Comparison of ENCODE assay signal across 10 mouse cellular contexts in the genomic region with DNA sequence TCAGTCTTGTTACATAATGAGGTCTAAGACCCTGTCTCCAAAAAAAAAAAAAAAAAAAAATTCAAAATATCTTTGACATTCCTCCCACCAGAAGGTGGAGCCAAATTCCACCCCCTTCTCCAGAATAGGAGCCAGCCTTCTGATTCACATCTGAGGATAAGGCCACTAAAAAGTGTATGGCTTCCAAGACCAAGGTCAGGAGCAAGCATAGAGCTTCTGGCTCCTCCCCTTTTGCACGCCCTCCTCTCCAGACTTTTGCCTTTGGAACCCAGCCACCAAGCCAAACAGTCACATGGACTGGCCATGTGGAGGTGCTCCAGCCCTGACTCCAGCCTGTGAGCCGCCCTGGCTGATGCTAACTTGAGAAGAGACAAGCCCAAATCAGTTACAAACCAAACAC. TPM values are rescaled to one million over a fixed set of nuclear protein-coding genes. Genes with fewer than 3 reads are reported as not detected.
DNase-seq lines count a peak whose midpoint lies in the region; ATAC-seq lines count a peak whose summit lies in the region.
"Had no signal": no experiment of that assay in that cellular context is flagged by ENCODE, and none has a peak within 500 bp of the region (broad histone marks: within the 10 kb centered on the region; RNA-seq: fewer than 3 reads in every experiment).

No protein-coding gene starts in this region.

- no peak for ATAC-seq in heart, embryonic 11.5 days (replicated peaks; ENCODE audit: insufficient number of reproducible peaks, low FRiP score, low TSS enrichment)
- peak; percentile 18; the same call in 1 of the 2 replicates for ATAC-seq in intestine, embryonic 14.5 days (replicated peaks; ENCODE audit: low FRiP score, low TSS enrichment, low read depth)
- ATAC-seq in forebrain, embryonic 12.5 days (ENCODE audit: low FRiP score), result no peak
- ATAC-seq in hindbrain, embryonic 13.5 days (ENCODE audit: low FRiP score), result no peak

- H3K27me3 ChIP-seq in heart, embryonic 11.5 days (ENCODE audit: control insufficient read depth, insufficient read depth, low read length), result no peaks in the 10 kb centered on the region
- no peaks in the 10 kb centered on the region for H3K27me3 ChIP-seq in intestine, embryonic 14.5 days (replicated peaks; ENCODE audit: control insufficient read depth, insufficient read depth, low read length)
- no peaks in the 10 kb centered on the region for H3K27me3 ChIP-seq in forebrain, embryonic 12.5 days
- H3K27me3 ChIP-seq in hindbrain, embryonic 13.5 days, result no peaks in the 10 kb centered on the region
- H3K27me3 ChIP-seq: lung, embryonic 15.5 days had no signal

- WGBS in heart, embryonic 11.5 days (ENCODE audit: insufficient replicate concordance), result 69% methylated on average over 2 of the region's 2 CpGs
- WGBS in intestine, embryonic 14.5 days, result 63% methylated on average over 2 of the region's 2 CpGs
- WGBS in forebrain, embryonic 12.5 days, result 84% methylated on average over 2 of the region's 2 CpGs
- 92% methylated on average over 2 of the region's 2 CpGs for WGBS in hindbrain, embryonic 13.5 days

- no peaks in the 10 kb centered on the region for H3K4me1 ChIP-seq in heart, embryonic 11.5 days (ENCODE audit: control insufficient read depth, insufficient read depth, low read length)
- H3K4me1 ChIP-seq in intestine, embryonic 14.5 days (replicated peaks; ENCODE audit: control insufficient read depth, insufficient read depth, low read length), result peaks cover 8% of the 10 kb centered on the region; the same call in 1 of the 2 replicates
- no peaks in the 10 kb centered on the region for H3K4me1 ChIP-seq in forebrain, embryonic 12.5 days
- no peaks in the 10 kb centered on the region for H3K4me1 ChIP-seq in hindbrain, embryonic 13.5 days (replicated peaks)

- no peak overlapping the region for H3K9ac ChIP-seq in heart, embryonic 11.5 days (ENCODE audit: low read depth, low read length)
- no peak overlapping the region for H3K9ac ChIP-seq in intestine, embryonic 14.5 days (ENCODE audit: low read length)
- H3K9ac ChIP-seq in forebrain, embryonic 12.5 days, result no peak overlapping the region
- H3K9ac ChIP-seq in hindbrain, embryonic 13.5 days, result no peak overlapping the region
- H3K9ac ChIP-seq: lung, embryonic 15.5 days had no signal

- H3K4me2 ChIP-seq in heart, embryonic 11.5 days, result no peak overlapping the region
- no peak overlapping the region for H3K4me2 ChIP-seq in intestine, embryonic 14.5 days (ENCODE audit: low read length)
- no peak overlapping the region for H3K4me2 ChIP-seq in forebrain, embryonic 12.5 days
- H3K4me2 ChIP-seq in hindbrain, embryonic 13.5 days, result no peak overlapping the region
- H3K4me2 ChIP-seq: lung, embryonic 15.5 days had no signal

- H3K36me3 ChIP-seq in heart, embryonic 11.5 days (ENCODE audit: control insufficient read depth, insufficient read depth, low read length), result no peaks in the 10 kb centered on the region
- 0 out of 2 replicates have a peak, but pooled peaks cover 6% of the 10 kb centered on the region for H3K36me3 ChIP-seq in intestine, embryonic 14.5 days (ENCODE audit: control insufficient read depth, insufficient read depth, low read length)
- peaks cover 9% of the 10 kb centered on the region for H3K36me3 ChIP-seq in forebrain, embryonic 12.5 days (replicated peaks)
- peaks cover 3% of the 10 kb centered on the region for H3K36me3 ChIP-seq in hindbrain, embryonic 13.5 days
- H3K36me3 ChIP-seq: G1E; lung, embryonic 15.5 days had no signal

- H3K9me3 ChIP-seq in heart, embryonic 11.5 days (replicated peaks; ENCODE audit: control insufficient read depth, low read length), result no peaks in the 10 kb centered on the region
- H3K9me3 ChIP-seq in intestine, embryonic 14.5 days (ENCODE audit: control insufficient read depth, low read length), result no peaks in the 10 kb centered on the region
- no peaks in the 10 kb centered on the region for H3K9me3 ChIP-seq in forebrain, embryonic 12.5 days
- no peaks in the 10 kb centered on the region for H3K9me3 ChIP-seq in hindbrain, embryonic 13.5 days
- H3K9me3 ChIP-seq: G1E; lung, embryonic 15.5 days had no signal

- DNase-seq in heart, adult 11 months, result peak; percentile 99
- DNase-seq in adipocyte (ENCODE audit: low spot score), result peak; percentile 88
- no peak for DNase-seq in intestine, embryonic 14.5 days (ENCODE audit: low spot score)
- peak; percentile 55 to 56 for DNase-seq in lung, postnatal 4 days
- no peak for DNase-seq in neural tube, embryonic 10.5 days (ENCODE audit: extremely low spot score, low spot score)

- H3K27ac ChIP-seq in heart, embryonic 11.5 days (ENCODE audit: low read depth, low read length), result no peak overlapping the region
- H3K27ac ChIP-seq in intestine, embryonic 14.5 days (ENCODE audit: low read depth), result no peak overlapping the region
- H3K27ac ChIP-seq in forebrain, embryonic 12.5 days, result no peak overlapping the region
- H3K27ac ChIP-seq in hindbrain, embryonic 13.5 days, result no peak overlapping the region
- H3K27ac ChIP-seq: lung, embryonic 15.5 days had no signal

- H3K4me3 ChIP-seq in heart, embryonic 11.5 days (ENCODE audit: low read depth, low read length), result no peak overlapping the region
- H3K4me3 ChIP-seq in intestine, embryonic 14.5 days (ENCODE audit: low read depth, low read length), result no peak overlapping the region
- no peak overlapping the region for H3K4me3 ChIP-seq in forebrain, embryonic 12.5 days (replicated peaks)
- H3K4me3 ChIP-seq in hindbrain, embryonic 13.5 days, result no peak overlapping the region
- H3K4me3 ChIP-seq: lung, embryonic 15.5 days had no signal

RNA-seq across cellular contexts. Expression of a gene that starts 35.3 kb away (rescaled TPM):
- polyA plus RNA-seq in heart, embryonic 11.5 days (2014; fragmentation: Nextera tagmentation; extraction: Ambion mirVana), result 24.1 and 27.8 TPM in 2 replicates
- polyA plus RNA-seq in intestine, embryonic 14.5 days (2014; fragmentation: Nextera tagmentation; extraction: Ambion mirVana), result 80.3 and 87.9 TPM in 2 replicates
- 41.0 and 47.5 TPM in 2 replicates for polyA plus RNA-seq in forebrain, embryonic 12.5 days (2016; fragmentation: Nextera tagmentation; extraction: Ambion mirVana)
- polyA plus RNA-seq in hindbrain, embryonic 13.5 days (2015; fragmentation: Nextera tagmentation; extraction: Ambion mirVana), result 20.6 and 20.9 TPM in 2 replicates

Comparison
In these comparisons a context has a peak if more than half of its experiments do, and no peak if none do; other contexts are left out.
1. DNase-seq: peak in heart, adult 11 months (single experiment), adipocyte (single experiment) and lung, postnatal 4 days (2 of 2); none in intestine, embryonic 14.5 days (single experiment) and neural tube, embryonic 10.5 days (single experiment).